Mouse (Mus musculus): ENCODE measurements around the gene Plcb4. TPM values are rescaled to one million over a fixed set of nuclear protein-coding genes. Genes with fewer than 3 reads are reported as not detected.

Gene Plcb4
- polyA plus RNA-seq, 1 experiment = 3.7 TPM

DNA sequence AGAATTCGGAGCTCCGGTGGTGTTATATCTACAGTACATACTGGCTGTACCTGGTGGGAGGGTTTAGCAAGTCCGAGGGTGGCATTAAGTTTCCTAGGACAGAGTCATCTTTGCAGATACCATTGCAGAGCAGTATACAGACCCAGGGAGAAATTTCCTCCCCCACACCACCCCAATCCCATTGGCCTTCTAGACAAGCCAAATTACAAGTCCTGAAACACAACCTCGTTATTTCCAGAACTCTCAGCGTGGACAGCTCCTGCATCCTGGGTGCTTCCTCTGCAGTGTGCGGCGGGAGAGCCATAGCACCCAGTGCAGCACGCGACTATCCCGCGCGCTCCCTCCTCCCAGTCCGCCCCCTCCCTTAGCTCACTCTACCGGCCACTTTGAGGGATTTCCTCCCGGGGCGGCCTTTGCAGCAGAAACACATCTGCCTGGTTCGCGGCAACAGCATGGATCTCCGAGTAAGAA, 399.1 kb downstream of the Plcb4 start:
- 8% methylated on average over 19 of the region's 19 CpGs for WGBS
- DNase-seq = no peak
- H3K27me3 ChIP-seq (ENCODE audit: control insufficient read depth, insufficient read depth, low read length) = no peaks in the 10 kb centered on the region
- H3K36me3 ChIP-seq (ENCODE audit: control insufficient read depth, insufficient read depth, low read length) = no peaks in the 10 kb centered on the region
- H3K4me3 ChIP-seq (ENCODE audit: control insufficient read depth, insufficient read depth, low read length) = no peak overlapping the region
- no peaks in the 10 kb centered on the region for H3K4me1 ChIP-seq (replicated peaks; ENCODE audit: control insufficient read depth, insufficient read depth, low read length)
- no peak overlapping the region for H3K27ac ChIP-seq (ENCODE audit: control insufficient read depth, insufficient read depth, low read length)
- no peak for TF ChIP-seq POLR2A (IDR thresholded peaks at IDR 0.05; ENCODE audit: control insufficient read depth, extremely low read depth, insufficient read depth, low read length, poor library complexity)
- no peak for TF ChIP-seq CTCF (IDR thresholded peaks at IDR 0.05; ENCODE audit: borderline replicate concordance, control insufficient read depth, extremely low read depth, insufficient read depth, low read length, poor library complexity)

- Histone ChIP-seq H3K4me1 (replicated peaks; ENCODE audit: control insufficient read depth, insufficient read depth, low read length) (no peaks in the 10 kb centered on the region), H3K36me3 (ENCODE audit: control insufficient read depth, insufficient read depth, low read length) (no peaks in the 10 kb centered on the region), H3K27me3 (ENCODE audit: control insufficient read depth, insufficient read depth, low read length) (no peaks in the 10 kb centered on the region), H3K4me3 (ENCODE audit: control insufficient read depth, insufficient read depth, low read length) (no peak overlapping the region), H3K27ac (ENCODE audit: control insufficient read depth, insufficient read depth, low read length) (no peak overlapping the region)
- TF ChIP-seq CTCF (IDR thresholded peaks at IDR 0.05; ENCODE audit: borderline replicate concordance, control insufficient read depth, extremely low read depth, insufficient read depth, low read length, poor library complexity) (no peak), POLR2A (IDR thresholded peaks at IDR 0.05; ENCODE audit: control insufficient read depth, extremely low read depth, insufficient read depth, low read length, poor library complexity) (no peak)
- DNase-seq = no peak
- WGBS = 12% methylated on average over 7 of the region's 7 CpGs
These were observed 399.6 kb downstream of the Plcb4 start for GRCm38 (mm10) chr2:136058398-136058797.

GRCm38 (mm10) chr2:136059029-136059669, 400.3 kb downstream of the Plcb4 start:
- Histone ChIP-seq H3K27ac (ENCODE audit: control insufficient read depth, insufficient read depth, low read length) (no peak overlapping the region), H3K27me3 (ENCODE audit: control insufficient read depth, insufficient read depth, low read length) (no peaks in the 10 kb centered on the region), H3K4me1 (replicated peaks; ENCODE audit: control insufficient read depth, insufficient read depth, low read length) (no peaks in the 10 kb centered on the region), H3K36me3 (ENCODE audit: control insufficient read depth, insufficient read depth, low read length) (no peaks in the 10 kb centered on the region), H3K4me3 (ENCODE audit: control insufficient read depth, insufficient read depth, low read length) (no peak overlapping the region)
- DNase-seq = no peak
- 9% methylated on average over 37 of the region's 37 CpGs for WGBS
- TF ChIP-seq POLR2A (IDR thresholded peaks at IDR 0.05; ENCODE audit: control insufficient read depth, extremely low read depth, insufficient read depth, low read length, poor library complexity) = no peak
- TF ChIP-seq CTCF (IDR thresholded peaks at IDR 0.05; ENCODE audit: borderline replicate concordance, control insufficient read depth, extremely low read depth, insufficient read depth, low read length, poor library complexity) = no peak

Measured in thymus, adult 2 months (tissue).